Mouse (Mus musculus) stomach, postnatal 0 days (tissue): Measurements from ENCODE around the gene Chmp2a.

Source experiments
- CTCF ChIP-seq: IDR thresholded peaks from 2 replicates; pipeline ENCODE4 v1.5.1; 2016; ENCODE audit warnings: antibody characterized with exemption, low read depth, mild to moderate bottlenecking, moderate library complexity
- EP300 ChIP-seq: optimal IDR thresholded peaks from 2 replicates; pipeline ENCODE3; 2016; ENCODE audit warnings: antibody characterized with exemption

DNA sequence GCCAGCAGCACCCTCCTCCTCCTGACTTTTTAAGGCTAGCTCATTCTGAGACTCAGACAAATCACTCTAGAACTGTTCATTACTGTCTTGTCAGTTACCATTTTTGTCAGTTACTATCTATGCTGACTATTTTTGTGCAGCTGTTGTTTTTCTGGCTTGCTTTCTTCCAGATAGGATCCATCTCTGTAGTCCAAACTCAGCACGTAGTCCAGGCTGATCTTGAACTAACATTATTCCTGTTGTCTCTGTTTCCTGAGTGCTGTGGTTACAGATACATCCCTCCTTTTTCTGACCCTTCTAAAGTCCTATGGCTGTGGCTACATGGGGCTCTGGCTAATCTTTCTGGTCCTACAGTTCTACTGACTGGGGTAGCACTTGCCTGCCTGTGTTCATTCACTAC lies 4.6 kb upstream of the Chmp2a start:
- no peak for TF ChIP-seq CTCF
- TF ChIP-seq EP300: no peak
